Mouse (Mus musculus) gastrocnemius, postnatal 14 days (tissue): ENCODE measurements at regions not wholly inside any gene's neighbourhood (a gene's known extent, or its start where the extent isn't known, plus 50 kb on each side); places are given as distances from the start of the nearest gene placed in this dataset.

Experiments used
- DNase-seq: peaks from one replicate; pipeline ENCODE4 v3.0.0; 2021; ENCODE audit warnings: mixed read lengths
- intact Hi-C: fragments of 180-260 bp; cut with DNase I; formaldehyde crosslinking; loops from one replicate; pipeline ENCODE4 v1.15.1; 2025; ENCODE audit warnings: low total_unique reads

DNA sequence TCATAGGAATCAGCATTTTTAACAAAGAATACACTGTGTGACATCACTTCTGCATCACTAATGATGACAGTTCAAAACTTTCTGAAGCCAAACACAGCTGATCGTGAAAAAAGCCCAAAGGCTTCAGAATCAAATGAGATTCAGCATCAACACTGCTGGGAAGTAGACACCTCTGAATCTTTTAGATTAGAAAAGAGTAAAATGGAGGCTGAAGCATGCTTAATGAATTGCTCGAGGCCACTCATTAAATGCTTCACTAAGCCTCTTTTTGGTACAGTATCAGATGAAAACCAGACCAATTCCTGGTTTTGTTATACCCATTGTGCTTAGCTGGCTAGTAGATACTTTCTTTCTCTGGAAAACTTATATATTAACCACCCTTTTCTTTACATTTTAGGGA is 568.1 kb downstream of the Cenpc1 start:
- intact Hi-C loops: no loop called here
- DNase-seq: no peak

DNA sequence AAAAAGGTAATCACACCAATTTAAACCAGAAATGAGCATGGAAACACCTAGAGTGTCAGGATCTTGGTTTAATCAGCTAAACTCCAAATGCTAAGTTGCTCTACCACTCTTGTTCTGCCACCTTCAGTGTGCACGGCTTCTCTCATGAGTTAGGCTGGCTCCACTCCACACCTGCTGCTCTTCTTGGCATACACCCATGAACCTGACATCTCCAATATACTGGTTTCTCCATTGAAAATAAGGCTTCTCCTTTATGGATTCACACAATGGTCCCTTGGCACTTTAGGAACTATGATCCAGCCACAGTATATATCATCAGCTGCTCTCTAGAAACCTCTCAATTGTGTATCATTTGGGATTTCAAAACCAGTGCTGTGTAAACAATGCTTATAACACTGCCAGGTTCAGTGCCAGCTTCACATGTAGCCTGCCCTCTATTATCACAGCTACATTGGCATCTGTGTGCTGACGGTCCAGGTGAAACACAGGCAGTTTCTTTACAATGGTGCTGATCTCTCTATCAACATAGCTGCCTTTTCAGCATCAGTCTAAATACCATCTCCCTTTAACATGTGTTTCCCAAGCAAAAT is 579.6 kb downstream of the Cenpc1 start:
- intact Hi-C loops: no loop called here
- no peak for DNase-seq

DNA sequence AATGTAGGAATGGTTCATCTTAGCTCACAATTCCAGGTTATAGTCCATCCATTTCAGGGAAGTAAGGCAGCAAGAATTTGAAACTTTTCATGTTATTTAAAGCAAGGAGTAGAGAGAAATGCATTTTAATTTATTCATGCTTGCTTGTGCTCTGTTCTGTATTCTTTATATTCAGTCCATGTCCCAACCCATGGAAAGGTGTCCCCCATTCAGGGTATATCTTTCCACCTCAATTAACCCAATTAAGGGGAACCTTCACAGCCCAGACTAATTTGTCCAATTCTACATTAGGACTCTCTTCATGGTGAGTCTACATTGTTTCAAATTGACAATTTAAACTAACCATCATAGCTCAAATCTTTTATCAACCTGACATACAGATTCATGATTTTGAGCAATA is 580.2 kb downstream of the Cenpc1 start:
- no peak for DNase-seq
- intact Hi-C loops: no loop called here

DNA sequence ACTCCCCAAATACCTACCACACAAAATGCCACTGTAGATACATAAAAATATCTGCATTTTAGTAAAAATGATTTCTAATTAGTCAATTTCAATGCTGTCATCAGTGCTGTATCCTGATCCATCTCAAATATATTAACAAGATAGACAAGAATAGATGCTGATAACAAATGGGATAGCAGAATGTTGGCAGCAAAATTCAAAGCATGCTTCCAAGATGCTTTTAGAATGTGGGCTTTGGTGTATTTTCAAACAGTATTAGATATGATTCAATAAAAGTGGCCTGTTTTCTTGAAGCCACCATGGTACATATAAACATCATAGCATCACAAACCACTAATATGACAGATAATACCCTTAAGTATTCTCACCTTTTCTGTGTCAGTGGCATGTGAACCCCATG is 597.6 kb downstream of the Cenpc1 start:
- intact Hi-C loops: no loop called here
- no peak for DNase-seq

DNA sequence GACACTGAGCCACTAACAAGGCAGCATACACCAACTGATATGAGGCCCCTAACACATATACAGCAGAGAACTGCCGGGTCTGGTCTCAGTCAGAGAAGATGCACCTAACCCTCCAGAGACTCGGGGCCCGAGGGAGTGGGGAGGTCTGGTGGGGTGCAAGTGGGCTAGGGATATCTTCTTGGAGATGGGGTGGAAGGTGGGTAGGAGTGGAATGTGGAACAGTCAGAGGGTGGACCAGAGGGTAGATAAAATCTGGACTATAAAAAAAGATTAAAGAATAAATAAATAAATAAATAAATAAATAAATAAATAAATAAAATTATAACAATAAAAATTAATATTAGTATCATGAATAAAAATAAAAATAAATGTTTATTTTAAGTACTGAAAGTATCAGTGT is 598.2 kb downstream of the Cenpc1 start:
- intact Hi-C loops: no loop called here
- DNase-seq: no peak
